Mouse (Mus musculus): ENCODE measurements around the gene Armc6.

DNA sequence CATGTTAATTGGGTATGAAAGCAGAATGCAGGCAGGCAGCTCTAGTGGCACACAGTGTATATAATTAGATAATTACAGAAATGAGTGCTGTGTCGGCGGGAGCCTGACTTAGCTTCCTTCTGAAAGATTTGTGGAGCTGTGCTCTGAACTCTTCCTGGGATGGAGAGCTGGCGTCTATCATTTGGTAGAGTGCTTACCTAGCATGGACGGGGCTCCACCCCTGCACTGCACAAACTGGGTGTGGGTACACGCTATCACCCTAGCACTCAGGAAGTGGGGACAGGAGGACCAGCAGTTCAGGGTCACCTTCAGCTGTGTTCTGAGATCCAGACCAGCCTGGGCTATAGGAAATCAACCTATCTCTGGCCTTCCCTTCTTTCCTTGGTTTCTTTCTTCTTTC is 60.9 kb downstream of the Armc6 start:
- no peak for TF ChIP-seq CTCF (IDR thresholded peaks at IDR 0.05)
- no peak for TF ChIP-seq POLR2A (IDR thresholded peaks at IDR 0.05; ENCODE audit: insufficient read depth, low read depth, low read length)
- no peak for TF ChIP-seq EP300 (IDR thresholded peaks at IDR 0.05; ENCODE audit: insufficient read depth, low read depth, low read length)
